Mouse (Mus musculus): ENCODE data around the gene Zcchc13. TPM values are rescaled to one million over a fixed set of nuclear protein-coding genes. Genes with fewer than 3 reads are reported as not detected.
"Not testable (repeated sequence)": the region's sequence is repeated elsewhere in the genome, so short reads cannot be mapped to it uniquely, and the experiment has no call there.

Zcchc13 gene
- polyA plus RNA-seq, 1 experiment from 2014 or later: not detected

DNA sequence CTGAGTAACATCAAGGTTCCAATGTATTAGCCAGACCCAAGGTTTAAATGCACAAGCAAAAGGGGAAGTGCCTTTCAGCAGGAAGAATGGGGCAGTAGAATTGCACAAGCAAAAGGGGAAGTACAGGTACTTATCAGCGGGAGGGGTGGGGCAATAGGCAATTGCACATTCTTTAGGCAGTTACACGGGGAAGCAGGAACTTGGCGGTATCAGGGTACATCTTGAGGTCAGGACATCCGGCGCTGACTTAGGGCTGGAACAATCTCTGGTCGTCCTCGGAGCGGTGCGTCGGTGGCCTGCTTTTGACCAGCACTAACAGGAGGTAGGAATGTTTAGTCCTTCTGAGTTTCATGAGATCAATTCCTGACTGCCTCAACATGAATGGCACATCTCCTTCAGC is 34.1 kb downstream of the Zcchc13 start:
- not testable (repeated sequence) for H3K9ac ChIP-seq (replicated peaks; ENCODE audit: low read length); DNase-seq; H3K9me3 ChIP-seq (ENCODE audit: control insufficient read depth, low read length); H3K36me3 ChIP-seq (ENCODE audit: control insufficient read depth, insufficient read depth, low read length); H3K27ac ChIP-seq (replicated peaks; ENCODE audit: low read depth, low read length); H3K27me3 ChIP-seq (ENCODE audit: control insufficient read depth, insufficient read depth, low read length); H3K4me3 ChIP-seq (replicated peaks; ENCODE audit: low read depth, low read length); H3K4me1 ChIP-seq (ENCODE audit: control insufficient read depth, insufficient read depth, low read length); ATAC-seq (ENCODE audit: low FRiP score, low TSS enrichment); H3K4me2 ChIP-seq (ENCODE audit: low read length)
- 93% methylated on average over 10 of the region's 10 CpGs for WGBS

DNA sequence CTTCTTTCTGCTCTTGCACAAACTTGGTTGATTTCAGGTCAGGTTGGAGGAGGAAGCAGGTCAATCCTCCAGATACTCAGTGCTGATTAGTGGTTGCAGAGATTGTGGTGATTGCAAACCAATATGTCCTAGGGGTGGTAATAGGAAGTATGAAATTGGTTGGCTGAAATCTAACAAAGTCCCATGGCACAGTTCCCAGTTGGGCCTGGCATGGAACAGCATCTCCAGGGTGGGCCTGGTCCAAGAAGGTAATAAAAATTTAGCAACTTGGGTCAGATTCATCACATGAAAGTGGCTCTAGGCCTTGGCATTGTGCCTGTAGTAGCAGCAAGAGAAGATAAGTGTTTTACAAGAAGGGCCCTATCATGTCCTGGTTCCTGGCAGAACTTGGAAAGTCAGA is 39.9 kb downstream of the Zcchc13 start:
- Histone ChIP-seq H3K36me3 (ENCODE audit: control insufficient read depth, insufficient read depth, low read length) (no peaks in the 10 kb centered on the region), H3K4me1 (ENCODE audit: control insufficient read depth, insufficient read depth, low read length) (no peaks in the 10 kb centered on the region), H3K9ac (replicated peaks; ENCODE audit: low read length) (no peak overlapping the region), H3K9me3 (ENCODE audit: control insufficient read depth, low read length) (no peaks in the 10 kb centered on the region), H3K27ac (replicated peaks; ENCODE audit: low read depth, low read length) (no peak overlapping the region), H3K27me3 (ENCODE audit: control insufficient read depth, insufficient read depth, low read length) (no peaks in the 10 kb centered on the region; the same call in 1 of the 2 replicates), H3K4me2 (ENCODE audit: low read length) (no peak overlapping the region), H3K4me3 (replicated peaks; ENCODE audit: low read depth, low read length) (no peak overlapping the region)
- DNase-seq (no peak), ATAC-seq (ENCODE audit: low FRiP score, low TSS enrichment) (no peak)

DNA sequence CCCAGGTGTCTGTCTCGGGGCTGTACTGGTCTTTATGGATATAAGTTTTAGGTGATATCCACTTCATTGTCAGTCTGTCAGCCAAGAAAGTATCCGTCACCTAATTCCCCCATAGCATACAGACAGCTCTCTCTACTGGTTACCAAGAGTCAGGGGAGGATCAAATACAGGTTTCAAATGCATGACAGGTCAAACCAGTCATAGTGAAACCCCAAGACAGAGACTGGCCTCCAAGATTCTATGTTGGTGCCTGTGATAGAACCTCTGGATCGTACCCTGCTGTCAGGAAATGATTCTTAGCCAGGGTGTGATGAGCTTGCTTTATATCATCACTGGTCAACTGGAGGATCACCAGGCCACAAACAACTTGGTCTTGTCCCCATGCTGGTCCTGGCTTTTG is 43.4 kb downstream of the Zcchc13 start:
- Histone ChIP-seq H3K36me3 (ENCODE audit: control insufficient read depth, insufficient read depth, low read length) (no peaks in the 10 kb centered on the region), H3K27ac (replicated peaks; ENCODE audit: low read depth, low read length) (no peak overlapping the region), H3K9me3 (ENCODE audit: control insufficient read depth, low read length) (no peaks in the 10 kb centered on the region), H3K9ac (replicated peaks; ENCODE audit: low read length) (no peak overlapping the region), H3K4me2 (ENCODE audit: low read length) (no peak overlapping the region), H3K27me3 (ENCODE audit: control insufficient read depth, insufficient read depth, low read length) (peaks cover 3% of the 10 kb centered on the region; the same call in 1 of the 2 replicates), H3K4me3 (replicated peaks; ENCODE audit: low read depth, low read length) (no peak overlapping the region), H3K4me1 (ENCODE audit: control insufficient read depth, insufficient read depth, low read length) (no peaks in the 10 kb centered on the region)
- 82% methylated on average over 3 of the region's 3 CpGs for WGBS
- ATAC-seq (ENCODE audit: low FRiP score, low TSS enrichment): no peak
- no peak for DNase-seq

DNA sequence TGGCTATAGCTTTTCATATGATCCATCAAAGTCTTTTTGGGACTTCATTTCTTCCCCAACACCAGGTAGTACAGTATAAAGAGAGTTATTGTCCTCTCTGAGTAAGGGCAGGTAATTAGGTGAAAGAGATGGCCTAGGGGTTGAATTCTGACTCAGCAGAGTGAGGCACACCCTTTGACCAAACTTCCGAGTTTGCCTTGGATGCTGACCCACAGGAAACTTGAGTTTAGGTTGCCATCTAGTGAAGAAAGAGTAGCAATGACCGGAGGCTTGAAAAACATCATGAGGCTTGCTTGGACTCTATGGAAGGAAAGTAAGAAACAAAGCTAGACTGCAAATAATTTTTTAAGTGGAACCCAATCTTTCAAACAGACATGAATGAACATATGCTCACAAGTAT is 44.3 kb downstream of the Zcchc13 start:
- Histone ChIP-seq H3K36me3 (ENCODE audit: control insufficient read depth, insufficient read depth, low read length) (no peaks in the 10 kb centered on the region), H3K9ac (replicated peaks; ENCODE audit: low read length) (no peak overlapping the region), H3K4me1 (ENCODE audit: control insufficient read depth, insufficient read depth, low read length) (no peaks in the 10 kb centered on the region), H3K4me2 (ENCODE audit: low read length) (no peak overlapping the region), H3K4me3 (replicated peaks; ENCODE audit: low read depth, low read length) (no peak overlapping the region), H3K9me3 (ENCODE audit: control insufficient read depth, low read length) (no peaks in the 10 kb centered on the region), H3K27ac (replicated peaks; ENCODE audit: low read depth, low read length) (no peak overlapping the region), H3K27me3 (ENCODE audit: control insufficient read depth, insufficient read depth, low read length) (peaks cover 8% of the 10 kb centered on the region; the same call in 1 of the 2 replicates)
- DNase-seq: peak; percentile 39
- ATAC-seq (ENCODE audit: low FRiP score, low TSS enrichment): no peak
- 34% methylated on average over 2 of the region's 2 CpGs for WGBS

Other genes with a start within 250 kb of the Zcchc13 start
- gene Tsx, start 216.1 kb upstream of the Zcchc13 start, polyA plus RNA-seq (2014; fragmentation: Nextera tagmentation; extraction: Ambion mirVana): 0.37 and 0.47 TPM in 2 replicates
- gene Gm26992, start 208.6 kb upstream of the Zcchc13 start, polyA plus RNA-seq (2014; fragmentation: Nextera tagmentation; extraction: Ambion mirVana): not detected in 2 replicates
- 26.5 and 31.6 TPM in 2 replicates for gene Slc16a2, start 191.4 kb downstream of the Zcchc13 start, polyA plus RNA-seq (2014; fragmentation: Nextera tagmentation; extraction: Ambion mirVana)

Measured in midbrain, embryonic 14.5 days (tissue).